Mouse (Mus musculus) liver, postnatal 0 days (tissue): ENCODE measurements around the gene Rara.

Source experiments
- CTCF ChIP-seq: sonication (generic); IDR thresholded peaks from 2 replicates; pipeline ENCODE4 v1.5.1; 2016; ENCODE audit warnings: antibody characterized with exemption, low read depth
- EP300 ChIP-seq: IDR thresholded peaks from 2 replicates; pipeline ENCODE4 v1.6.1; 2016; ENCODE audit warnings: antibody characterized with exemption, low read depth, mild to moderate bottlenecking

DNA sequence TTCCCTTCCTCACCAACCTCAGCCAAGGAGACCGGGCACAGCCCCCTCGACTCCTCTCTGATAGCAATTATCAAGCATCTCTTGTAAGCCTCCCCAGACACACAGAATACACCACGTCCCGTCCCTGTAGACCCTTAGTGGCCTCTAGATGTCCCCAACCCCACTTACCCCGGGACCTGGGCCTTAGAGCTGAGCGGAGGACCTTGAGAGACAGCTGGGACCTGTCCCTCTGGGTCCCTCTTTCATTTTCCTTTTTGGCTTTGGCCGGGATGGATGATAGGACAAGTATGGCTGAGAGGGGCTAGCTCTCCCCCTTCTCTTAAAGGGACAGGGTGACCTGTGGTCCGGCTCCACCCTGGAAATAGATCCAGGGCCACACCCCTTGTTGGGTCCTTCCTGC, 55.9 kb downstream of the Rara start:
- TF ChIP-seq CTCF (no peak), EP300 (no peak)
